Mouse (Mus musculus): ENCODE data around the gene Gm49416.
"Not testable (repeated sequence)": the region's sequence is repeated elsewhere in the genome, so short reads cannot be mapped to it uniquely, and the experiment has no call there.

The Gm49416 gene

GRCm38 (mm10) chr19:8888511-8889385 lies at the start of gene Gm49416, which contains the start of gene 1810009A15Rik:
Gene Gm49416 (plus strand): TSS chr19:8888926.
Gene 1810009A15Rik (plus strand): TSS chr19:8888853.
- peak; percentile 96 for DNase-seq (ENCODE audit: low spot score)

- DNase-seq (ENCODE audit: low spot score): no peak
Measured at GRCm38 (mm10) chr19:8839103-8839907, 49.4 kb upstream of the Gm49416 start, which contains the start of gene Gng3. Gene Gng3 (minus strand): TSS chr19:8839194.

- DNase-seq (ENCODE audit: low spot score): peak; percentile 79
Measured at GRCm38 (mm10) chr19:8839908-8840791, 48.6 kb upstream of the Gm49416 start.

- DNase-seq (ENCODE audit: low spot score): no peak
Measured at GRCm38 (mm10) chr19:8841012-8841411, 47.7 kb upstream of the Gm49416 start.

GRCm38 (mm10) chr19:8842961-8843360 lies 45.8 kb upstream of the Gm49416 start:
- no peak for DNase-seq (ENCODE audit: low spot score)

GRCm38 (mm10) chr19:8844371-8845129 lies 44.2 kb upstream of the Gm49416 start:
- DNase-seq (ENCODE audit: low spot score): peak; percentile 87

- DNase-seq (ENCODE audit: low spot score): no peak
Measured at GRCm38 (mm10) chr19:8848356-8848755, 40.4 kb upstream of the Gm49416 start.

GRCm38 (mm10) chr19:8850402-8850901 lies 38.3 kb upstream of the Gm49416 start, which contains the start of gene Lrrn4cl:
Gene Lrrn4cl (plus strand): TSS chr19:8850768.
- DNase-seq (ENCODE audit: low spot score): peak; percentile 53

- DNase-seq (ENCODE audit: low spot score): no peak
Measured at GRCm38 (mm10) chr19:8851639-8852038, 37.1 kb upstream of the Gm49416 start.

GRCm38 (mm10) chr19:8852236-8852928 lies 36.3 kb upstream of the Gm49416 start:
- no peak for DNase-seq (ENCODE audit: low spot score)

GRCm38 (mm10) chr19:8853117-8853516 lies 35.6 kb upstream of the Gm49416 start:
- DNase-seq (ENCODE audit: low spot score): no peak

GRCm38 (mm10) chr19:8857689-8858088 lies 31.0 kb upstream of the Gm49416 start:
- peak; percentile 67 for DNase-seq (ENCODE audit: low spot score)

GRCm38 (mm10) chr19:8859018-8859417 lies 29.7 kb upstream of the Gm49416 start:
- no peak for DNase-seq (ENCODE audit: low spot score)

- no peak for DNase-seq (ENCODE audit: low spot score)
Measured at GRCm38 (mm10) chr19:8864265-8864664, 24.5 kb upstream of the Gm49416 start.

- not testable (repeated sequence) for DNase-seq (ENCODE audit: low spot score)
Measured at GRCm38 (mm10) chr19:8870381-8870780, 18.3 kb upstream of the Gm49416 start.

- no peak for DNase-seq (ENCODE audit: low spot score)
Measured at GRCm38 (mm10) chr19:8870838-8871237, 17.9 kb upstream of the Gm49416 start.

GRCm38 (mm10) chr19:8871267-8872186 lies 17.2 kb upstream of the Gm49416 start, which contains the start of gene Ubxn1:
Gene Ubxn1 (plus strand): TSS chr19:8871496.
- DNase-seq (ENCODE audit: low spot score): peak; percentile 97

GRCm38 (mm10) chr19:8872266-8872840 lies 16.4 kb upstream of the Gm49416 start:
- DNase-seq (ENCODE audit: low spot score): no peak
